Mouse (Mus musculus) MEL (cell line): ENCODE data around the gene Hoxb8. TPM values are rescaled to one million over a fixed set of nuclear protein-coding genes. Genes with fewer than 3 reads are reported as not detected.

Experiments
- DNase-seq: peaks from one replicate; pipeline ENCODE4 v3.0.0; 2011; ENCODE audit warnings: low read depth, low spot score
- H3K27ac ChIP-seq: 2 replicates; pipeline ENCODE4 v1.5.1; 2012; ENCODE audit warnings: low read depth, mild to moderate bottlenecking, control low read depth, low read length, moderate library complexity; ENCODE audit not compliant: control insufficient read depth
- H3K27me3 ChIP-seq, 2 experiments: fragments of 150-350 bp in 1 of 2; sonication (generic) in 1 of 2; 2 replicates each; pipeline ENCODE4 v1.6.1; 2012; ENCODE audit warnings: low read length in 2 of 2, mild to moderate bottlenecking in 2 of 2, improper control_type of control experiment in 1 of 2, moderate library complexity in 1 of 2; ENCODE audit not compliant: insufficient read depth in 2 of 2, control insufficient read depth in 1 of 2
- H3K36me3 ChIP-seq, 2 experiments: 2 replicates each; pipeline ENCODE4 v1.6.1; 2012 to 2014; ENCODE audit warnings: low read length in 2 of 2, improper control_type of control experiment in 1 of 2, inconsistent platforms in 1 of 2, mild to moderate bottlenecking in 1 of 2; ENCODE audit not compliant: insufficient read depth in 2 of 2, control insufficient read depth in 1 of 2
- H3K4me1 ChIP-seq, 2 experiments: fragments of 150-350 bp in 1 of 2; sonication (generic) in 1 of 2; 2 replicates each; pipeline ENCODE4 v1.6.1; 2012; ENCODE audit warnings: low read length in 2 of 2, improper control_type of control experiment in 1 of 2, mild to moderate bottlenecking in 1 of 2; ENCODE audit not compliant: insufficient read depth in 2 of 2, control insufficient read depth in 1 of 2
- H3K4me3 ChIP-seq, 2 experiments: fragments of 150-350 bp in 1 of 2; sonication (generic) in 1 of 2; 2 replicates each; pipeline ENCODE4 v1.5.1; 2012; ENCODE audit warnings: low read depth in 2 of 2, low read length in 2 of 2, mild to moderate bottlenecking in 2 of 2, moderate library complexity in 2 of 2, control low read depth in 1 of 2, improper control_type of control experiment in 1 of 2; ENCODE audit not compliant: control insufficient read depth in 1 of 2, insufficient read depth in 1 of 2
- H3K79me2 ChIP-seq: 2 replicates; pipeline ENCODE4 v1.6.1; 2012; ENCODE audit warnings: mild to moderate bottlenecking, low read length, moderate library complexity; ENCODE audit not compliant: control insufficient read depth, poor library complexity, insufficient read depth
- H3K9ac ChIP-seq: 2 replicates; pipeline ENCODE4 v1.6.1; 2012; ENCODE audit warnings: low read depth, mild to moderate bottlenecking, control low read depth, low read length, moderate library complexity; ENCODE audit not compliant: control insufficient read depth, poor library complexity, severe bottlenecking
- H3K9me3 ChIP-seq: fragments of 150-350 bp; sonication (generic); replicated peaks from 2 replicates; pipeline ENCODE4 v1.6.1; 2012; ENCODE audit warnings: mild to moderate bottlenecking, low read length, improper control_type of control experiment, moderate library complexity; ENCODE audit not compliant: insufficient read depth
- BHLHE40 ChIP-seq: IDR thresholded peaks from 2 replicates; pipeline ENCODE4 v1.6.1; 2012; ENCODE audit warnings: low read depth, mild to moderate bottlenecking, inconsistent platforms, low read length, improper control_type of control experiment, borderline replicate concordance
- CHD1 ChIP-seq: IDR thresholded peaks from 2 replicates; pipeline ENCODE4 v1.6.1; 2012; ENCODE audit warnings: low read depth, mild to moderate bottlenecking, inconsistent platforms, low read length, improper control_type of control experiment
- CHD2 ChIP-seq: IDR thresholded peaks from 2 replicates; pipeline ENCODE4 v1.6.1; 2011; ENCODE audit warnings: low read length, improper control_type of control experiment
- CTCF ChIP-seq, 3 experiments: IDR thresholded peaks in 2 of 3; conservative IDR thresholded peaks in 1 of 3; 2 replicates each; pipeline ENCODE4 v1.5.1; 2011 to 2012; ENCODE audit warnings: low read length in 3 of 3, low read depth in 2 of 3, mild to moderate bottlenecking in 2 of 3, improper control_type of control experiment in 1 of 3, inconsistent platforms in 1 of 3, mixed read lengths in 1 of 3, moderate library complexity in 1 of 3; ENCODE audit not compliant: control insufficient read depth in 1 of 3, insufficient read depth in 1 of 3, poor library complexity in 1 of 3, severe bottlenecking in 1 of 3
- E2F4 ChIP-seq: IDR thresholded peaks from 2 replicates; pipeline ENCODE4 v1.6.1; 2011; ENCODE audit warnings: low read depth, low read length, improper control_type of control experiment, borderline replicate concordance
- ELF1 ChIP-seq: IDR thresholded peaks from 2 replicates; pipeline ENCODE4 v1.6.1; 2014; ENCODE audit warnings: low read depth, mild to moderate bottlenecking, inconsistent platforms, low read length, improper control_type of control experiment, moderate library complexity
- GABPA ChIP-seq: IDR thresholded peaks from 2 replicates; pipeline ENCODE4 v1.6.1; 2012; ENCODE audit warnings: low read depth, mild to moderate bottlenecking, inconsistent platforms, low read length, improper control_type of control experiment, moderate library complexity
- HCFC1 ChIP-seq: IDR thresholded peaks from 2 replicates; pipeline ENCODE4 v1.6.1; 2012; ENCODE audit warnings: low read depth, mild to moderate bottlenecking, inconsistent platforms, low read length, improper control_type of control experiment, moderate library complexity
- KAT2A ChIP-seq: conservative IDR thresholded peaks from 2 replicates; pipeline ENCODE4 v1.6.1; 2012; ENCODE audit warnings: low read depth, low read length, improper control_type of control experiment, inconsistent platforms
- MEF2A ChIP-seq: IDR thresholded peaks from 2 replicates; pipeline ENCODE4 v1.6.1; 2014; ENCODE audit warnings: low read depth, mild to moderate bottlenecking, inconsistent platforms, low read length, improper control_type of control experiment; ENCODE audit not compliant: poor library complexity, insufficient replicate concordance, severe bottlenecking; ENCODE audit errors: extremely low read depth
- MYC ChIP-seq: IDR thresholded peaks from 2 replicates; pipeline ENCODE4 v1.6.1; 2011; ENCODE audit warnings: low read depth, mild to moderate bottlenecking, low read length, improper control_type of control experiment, moderate library complexity
- NRF1 ChIP-seq: IDR thresholded peaks from 2 replicates; pipeline ENCODE4 v1.6.1; 2014; ENCODE audit warnings: low read depth, mild to moderate bottlenecking, inconsistent platforms, low read length, improper control_type of control experiment, moderate library complexity; ENCODE audit not compliant: poor library complexity, insufficient read depth, severe bottlenecking
- POLR2AphosphoS2 ChIP-seq: IDR thresholded peaks from 2 replicates; pipeline ENCODE4 v1.6.1; 2011; ENCODE audit warnings: low read length, improper control_type of control experiment
- RAD21 ChIP-seq: IDR thresholded peaks from 2 replicates; pipeline ENCODE4 v1.6.1; 2011; ENCODE audit warnings: mild to moderate bottlenecking, low read depth, low read length, improper control_type of control experiment
- SIN3A ChIP-seq: IDR thresholded peaks from 2 replicates; pipeline ENCODE4 v1.6.1; 2012; ENCODE audit warnings: low read length, improper control_type of control experiment, inconsistent platforms
- TAL1 ChIP-seq: IDR thresholded peaks from 2 replicates; pipeline ENCODE4 v1.6.1; 2012; ENCODE audit warnings: mild to moderate bottlenecking, inconsistent platforms, low read length, moderate library complexity, mixed read lengths
- TCF12 ChIP-seq: IDR thresholded peaks from 2 replicates; pipeline ENCODE4 v1.6.1; 2014; ENCODE audit warnings: low read depth, mild to moderate bottlenecking, inconsistent platforms, low read length, improper control_type of control experiment, moderate library complexity
- ZC3H11A ChIP-seq: IDR thresholded peaks from 2 replicates; pipeline ENCODE4 v1.6.1; 2012; ENCODE audit warnings: low read depth, mild to moderate bottlenecking, inconsistent platforms, low read length, improper control_type of control experiment
- ZKSCAN1 ChIP-seq: IDR thresholded peaks from 2 replicates; pipeline ENCODE4 v1.6.1; 2012; ENCODE audit warnings: low read depth, mild to moderate bottlenecking, inconsistent platforms, low read length, improper control_type of control experiment, moderate library complexity
- ZMIZ1 ChIP-seq: IDR thresholded peaks from 2 replicates; pipeline ENCODE4 v1.6.1; 2012; ENCODE audit warnings: low read depth, mild to moderate bottlenecking, inconsistent platforms, low read length, improper control_type of control experiment, moderate library complexity
- ZNF384 ChIP-seq: IDR thresholded peaks from 2 replicates; pipeline ENCODE4 v1.6.1; 2012; ENCODE audit warnings: low read depth, mild to moderate bottlenecking, inconsistent platforms, low read length, improper control_type of control experiment
- polyA plus RNA-seq, 2 experiments: library from polyadenylated mRNA; stranded (reverse) in 1 of 2; unstranded in 1 of 2; fragments of >175 nt in 1 of 2; fragments of >200 nt in 1 of 2; gene quantifications; 2 replicates each; pipeline versions ENCODE4 v1.2.1 to v1.2.4; 2012; ENCODE audit warnings: low replicate concordance in 2 of 2, low read depth in 1 of 2; ENCODE audit not compliant: insufficient read length in 2 of 2, insufficient read depth in 1 of 2, missing spikeins in 1 of 2
- total RNA-seq: library from RNA; depleted of rRNA; stranded (reverse); fragments of 300-350 nt; gene quantifications from 2 replicates; pipeline ENCODE4 v1.2.3, GENCODE M21; 2012

The Hoxb8 gene
- total and polyA plus RNA-seq, 3 experiments, result not detected

- H3K36me3 ChIP-seq, result no peaks in the 10 kb centered on the region
- DNase-seq, result no peak
- H3K9me3 ChIP-seq, result no peaks in the 10 kb centered on the region
- H3K79me2 ChIP-seq, result no peaks in the 10 kb centered on the region
- H3K4me1 ChIP-seq, result no peaks in the 10 kb centered on the region
- H3K4me3 ChIP-seq, result no peak within 1 kb of the TSS
- no peak for TF ChIP-seq POLR2AphosphoS2
- no peak for TF ChIP-seq HCFC1
- TF ChIP-seq CHD1, result no peak
- TF ChIP-seq MEF2A, result no peak
- no peak for TF ChIP-seq MYC
- no peak for TF ChIP-seq ZMIZ1
- no peak for TF ChIP-seq E2F4
- no peak within 1 kb of the TSS for H3K9ac ChIP-seq
- H3K27ac ChIP-seq, result no peak within 1 kb of the TSS
- H3K27me3 ChIP-seq, result no peaks in the 10 kb centered on the region; a peak in 4 of 4 replicates
Measured at GRCm38 (mm10) chr11:96317608-96318367, 36.1 kb downstream of the Hoxb8 start, which contains the start of gene Hoxb4. Hoxb4 (plus strand) TSS chr11:96318267.

GRCm38 (mm10) chr11:96318368-96319070 lies 36.8 kb downstream of the Hoxb8 start:
- H3K4me1 ChIP-seq, result no peaks in the 10 kb centered on the region
- no peak for TF ChIP-seq RAD21
- no peak for TF ChIP-seq POLR2AphosphoS2
- no peak for TF ChIP-seq ELF1
- TF ChIP-seq CTCF (IDR thresholded peaks at IDR 0.05 in 2 of 3, conservative IDR thresholded peaks at IDR 0.05 in 1 of 3; ENCODE audit: control insufficient read depth in 1 of 3, insufficient read depth in 1 of 3, low read depth in 2 of 3, low read length in 3 of 3, poor library complexity in 1 of 3, severe bottlenecking in 1 of 3), result no peak
- TF ChIP-seq E2F4, result no peak
- no peak for TF ChIP-seq BHLHE40
- TF ChIP-seq KAT2A, result no peak
- TF ChIP-seq SIN3A, result no peak
- no peak for TF ChIP-seq GABPA
- no peak for TF ChIP-seq ZKSCAN1
- no peak for TF ChIP-seq HCFC1
- TF ChIP-seq TAL1, result no peak
- no peak for TF ChIP-seq CHD2
- no peak for TF ChIP-seq ZC3H11A
- TF ChIP-seq TCF12, result no peak
- TF ChIP-seq ZNF384, result no peak
- no peak for TF ChIP-seq NRF1
- TF ChIP-seq, all 39 proteins: peak for 0
- Histone ChIP-seq H3K9ac (no peak overlapping the region), H3K9me3 (no peaks in the 10 kb centered on the region), H3K36me3 (no peaks in the 10 kb centered on the region), H3K4me3 (no peak overlapping the region), H3K79me2 (no peaks in the 10 kb centered on the region), H3K27ac (no peak overlapping the region), H3K27me3 (peaks cover 0 to 1% of the 10 kb centered on the region in 2 experiments)
- no peak for DNase-seq
